Mouse (Mus musculus): Measurements from ENCODE around the gene Gli3. TPM values are rescaled to one million over a fixed set of nuclear protein-coding genes. Genes with fewer than 3 reads are reported as not detected.

The Gli3 gene
- 24.7 and 42.1 TPM in 2 replicates for polyA plus RNA-seq (2011; ENCODE audit: insufficient read depth, insufficient read length, low read depth, missing spikeins)

DNA sequence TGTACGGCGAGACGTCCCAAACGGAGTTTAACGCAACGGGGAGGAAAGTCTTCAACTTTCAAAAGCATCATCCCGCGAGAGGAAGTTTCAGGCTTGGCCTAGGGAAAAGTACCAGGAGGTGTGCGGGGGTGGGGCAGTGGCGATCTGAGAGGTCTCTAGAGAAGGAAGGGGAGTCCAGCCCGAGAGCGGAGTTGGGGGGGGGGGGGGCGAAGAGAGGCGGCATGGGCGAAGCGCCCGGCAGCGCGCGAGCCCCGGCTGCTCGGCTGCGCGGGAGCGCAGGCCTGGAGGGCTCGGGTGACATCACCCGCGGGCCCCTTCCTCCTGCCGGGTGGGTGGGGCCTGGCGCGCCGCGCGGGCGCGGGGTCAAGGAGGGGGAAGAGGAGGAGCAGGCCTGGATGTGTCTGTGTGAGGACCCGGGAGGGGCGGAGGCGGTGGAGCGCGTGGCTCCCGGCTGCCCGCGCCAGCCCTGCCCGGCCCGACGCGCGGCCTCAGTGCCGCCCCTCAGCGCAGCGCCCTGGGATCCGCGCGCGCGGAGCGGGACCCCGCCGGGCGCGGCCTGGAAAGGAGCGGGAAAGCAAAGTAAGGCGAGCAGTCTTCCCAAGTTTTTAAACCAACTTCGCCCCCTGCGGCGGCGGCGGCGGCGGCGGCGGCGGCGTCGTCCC lies at the start of gene Gli3:
Gli3 (plus strand) TSS at position 406 of the 662 bp plus-strand sequence.
- Histone ChIP-seq H3K27me3 (ENCODE audit: control insufficient read depth, insufficient read depth, low read length, poor library complexity, severe bottlenecking) (peaks cover 5% of the 10 kb centered on the region), H3K36me3 (ENCODE audit: control insufficient read depth, insufficient read depth, low read length, poor library complexity, severe bottlenecking) (no peaks in the 10 kb centered on the region), H3K4me3 (ENCODE audit: low read depth, low read length) (peak within 1 kb of the TSS; percentile 78), H3K9me3 (replicated peaks; ENCODE audit: control insufficient read depth, insufficient read depth, low read length, poor library complexity, severe bottlenecking) (no peaks in the 10 kb centered on the region), H3K4me1 (ENCODE audit: control insufficient read depth, insufficient read depth, low read length) (no peaks in the 10 kb centered on the region), H3K9ac (ENCODE audit: low read depth, poor library complexity, severe bottlenecking) (peak within 1 kb of the TSS; percentile 93), H3K27ac (ENCODE audit: insufficient read depth, low read length) (no peak within 1 kb of the TSS)
- TF ChIP-seq POLR2A (IDR thresholded peaks at IDR 0.05; ENCODE audit: insufficient read depth, low read length): no peak
- no peak for TF ChIP-seq EP300 (IDR thresholded peaks at IDR 0.05; ENCODE audit: insufficient read depth, low read depth, low read length)
- TF ChIP-seq CTCF (IDR thresholded peaks at IDR 0.05; ENCODE audit: low read depth, low read length): no peak

DNA sequence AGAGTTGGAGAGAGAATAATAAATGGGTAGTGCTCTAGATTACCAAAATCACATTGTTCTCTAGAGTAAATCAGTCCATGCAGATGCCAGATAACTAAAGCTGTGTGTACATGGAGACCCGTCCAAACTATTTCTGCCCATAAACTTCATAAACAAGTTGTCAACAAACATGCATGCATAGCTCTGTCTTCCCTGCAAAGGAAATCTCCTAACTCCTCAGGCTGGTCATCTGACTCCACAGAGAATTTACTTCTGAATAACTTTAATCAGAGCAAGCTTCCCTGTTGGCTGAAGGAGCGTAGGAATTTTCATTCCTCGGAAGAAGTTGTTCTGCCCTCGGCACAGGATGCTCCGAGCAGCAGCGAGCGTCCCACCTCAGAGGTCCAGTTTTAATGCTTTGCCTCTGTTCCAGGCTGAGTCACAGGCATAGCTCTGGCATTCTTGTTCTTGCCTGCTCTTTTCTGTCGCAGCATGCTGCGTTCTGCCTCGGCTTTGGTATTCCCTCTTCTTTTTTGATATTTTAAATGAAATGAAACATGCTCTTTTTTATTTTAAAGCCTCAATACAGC lies 41.8 kb upstream of the Gli3 start:
- H3K27ac ChIP-seq (ENCODE audit: insufficient read depth, low read length): no peak overlapping the region
- TF ChIP-seq EP300 (IDR thresholded peaks at IDR 0.05; ENCODE audit: insufficient read depth, low read depth, low read length): no peak
- TF ChIP-seq CTCF (IDR thresholded peaks at IDR 0.05; ENCODE audit: low read depth, low read length): no peak
- no peak for TF ChIP-seq POLR2A (IDR thresholded peaks at IDR 0.05; ENCODE audit: insufficient read depth, low read length)
- H3K36me3 ChIP-seq (ENCODE audit: control insufficient read depth, insufficient read depth, low read length, poor library complexity, severe bottlenecking): no peaks in the 10 kb centered on the region
- no peaks in the 10 kb centered on the region for H3K4me1 ChIP-seq (ENCODE audit: control insufficient read depth, insufficient read depth, low read length)
- no peak overlapping the region for H3K4me3 ChIP-seq (ENCODE audit: low read depth, low read length)
- H3K9ac ChIP-seq (ENCODE audit: low read depth, poor library complexity, severe bottlenecking): no peak overlapping the region
- H3K9me3 ChIP-seq (replicated peaks; ENCODE audit: control insufficient read depth, insufficient read depth, low read length, poor library complexity, severe bottlenecking): no peaks in the 10 kb centered on the region
- H3K27me3 ChIP-seq (ENCODE audit: control insufficient read depth, insufficient read depth, low read length, poor library complexity, severe bottlenecking): no peaks in the 10 kb centered on the region

GRCm38 (mm10) chr13:15442002-15442401 lies 21.0 kb upstream of the Gli3 start:
- Histone ChIP-seq H3K9me3 (replicated peaks; ENCODE audit: control insufficient read depth, insufficient read depth, low read length, poor library complexity, severe bottlenecking) (0 out of 2 replicates have a peak, but pooled peaks cover 4% of the 10 kb centered on the region), H3K4me1 (ENCODE audit: control insufficient read depth, insufficient read depth, low read length) (peaks cover 2% of the 10 kb centered on the region), H3K36me3 (ENCODE audit: control insufficient read depth, insufficient read depth, low read length, poor library complexity, severe bottlenecking) (no peaks in the 10 kb centered on the region), H3K27me3 (ENCODE audit: control insufficient read depth, insufficient read depth, low read length, poor library complexity, severe bottlenecking) (no peaks in the 10 kb centered on the region), H3K27ac (ENCODE audit: insufficient read depth, low read length) (no peak overlapping the region), H3K4me3 (ENCODE audit: low read depth, low read length) (no peak overlapping the region), H3K9ac (ENCODE audit: low read depth, poor library complexity, severe bottlenecking) (no peak overlapping the region)
- TF ChIP-seq CTCF (IDR thresholded peaks at IDR 0.05; ENCODE audit: low read depth, low read length): no peak

DNA sequence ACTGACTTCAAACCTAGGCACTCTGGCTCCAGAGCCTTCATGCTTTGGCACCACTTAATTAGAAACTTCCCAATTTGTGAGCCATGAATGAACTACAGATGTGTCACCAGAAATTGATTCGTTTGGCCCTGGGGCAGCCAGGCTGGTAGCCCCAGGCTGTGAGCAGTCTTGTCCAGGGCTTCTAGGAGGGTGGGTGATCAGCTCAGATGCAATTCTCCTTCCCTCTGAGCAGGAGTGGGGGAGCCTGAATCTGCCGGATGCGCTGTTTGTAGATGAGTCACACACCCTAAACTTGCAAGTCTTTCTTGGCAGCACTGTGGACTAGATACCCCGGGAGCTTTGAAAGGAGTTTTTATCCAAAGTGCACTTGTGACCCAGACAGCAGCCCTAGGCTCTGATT lies 18.7 kb upstream of the Gli3 start:
- H3K27me3 ChIP-seq (ENCODE audit: control insufficient read depth, insufficient read depth, low read length, poor library complexity, severe bottlenecking): no peaks in the 10 kb centered on the region
- H3K9me3 ChIP-seq (replicated peaks; ENCODE audit: control insufficient read depth, insufficient read depth, low read length, poor library complexity, severe bottlenecking): no peaks in the 10 kb centered on the region
- H3K4me1 ChIP-seq (ENCODE audit: control insufficient read depth, insufficient read depth, low read length): peaks cover 2% of the 10 kb centered on the region
- no peak overlapping the region for H3K9ac ChIP-seq (ENCODE audit: low read depth, poor library complexity, severe bottlenecking)
- 0 out of 2 replicates have a peak, but pooled peaks have one; percentile 27 for TF ChIP-seq EP300 (IDR thresholded peaks at IDR 0.05; ENCODE audit: insufficient read depth, low read depth, low read length)
- no peak for TF ChIP-seq POLR2A (IDR thresholded peaks at IDR 0.05; ENCODE audit: insufficient read depth, low read length)
- H3K27ac ChIP-seq (ENCODE audit: insufficient read depth, low read length): no peak overlapping the region
- no peaks in the 10 kb centered on the region for H3K36me3 ChIP-seq (ENCODE audit: control insufficient read depth, insufficient read depth, low read length, poor library complexity, severe bottlenecking)
- no peak overlapping the region for H3K4me3 ChIP-seq (ENCODE audit: low read depth, low read length)

GRCm38 (mm10) chr13:15445591-15445990 lies 17.4 kb upstream of the Gli3 start:
- H3K9ac ChIP-seq (ENCODE audit: low read depth, poor library complexity, severe bottlenecking): no peak overlapping the region
- H3K27me3 ChIP-seq (ENCODE audit: control insufficient read depth, insufficient read depth, low read length, poor library complexity, severe bottlenecking): no peaks in the 10 kb centered on the region
- no peak overlapping the region for H3K27ac ChIP-seq (ENCODE audit: insufficient read depth, low read length)
- H3K36me3 ChIP-seq (ENCODE audit: control insufficient read depth, insufficient read depth, low read length, poor library complexity, severe bottlenecking): no peaks in the 10 kb centered on the region
- no peaks in the 10 kb centered on the region for H3K9me3 ChIP-seq (replicated peaks; ENCODE audit: control insufficient read depth, insufficient read depth, low read length, poor library complexity, severe bottlenecking)
- no peak overlapping the region for H3K4me3 ChIP-seq (ENCODE audit: low read depth, low read length)
- peaks cover 2% of the 10 kb centered on the region for H3K4me1 ChIP-seq (ENCODE audit: control insufficient read depth, insufficient read depth, low read length)
- TF ChIP-seq CTCF (IDR thresholded peaks at IDR 0.05; ENCODE audit: low read depth, low read length): no peak
- TF ChIP-seq POLR2A (IDR thresholded peaks at IDR 0.05; ENCODE audit: insufficient read depth, low read length): no peak
- no peak for TF ChIP-seq EP300 (IDR thresholded peaks at IDR 0.05; ENCODE audit: insufficient read depth, low read depth, low read length)

GRCm38 (mm10) chr13:15446004-15446403 lies 17.0 kb upstream of the Gli3 start:
- H3K27ac ChIP-seq (ENCODE audit: insufficient read depth, low read length): no peak overlapping the region
- no peaks in the 10 kb centered on the region for H3K9me3 ChIP-seq (replicated peaks; ENCODE audit: control insufficient read depth, insufficient read depth, low read length, poor library complexity, severe bottlenecking)
- TF ChIP-seq EP300 (IDR thresholded peaks at IDR 0.05; ENCODE audit: insufficient read depth, low read depth, low read length): no peak
- no peaks in the 10 kb centered on the region for H3K36me3 ChIP-seq (ENCODE audit: control insufficient read depth, insufficient read depth, low read length, poor library complexity, severe bottlenecking)
- H3K4me1 ChIP-seq (ENCODE audit: control insufficient read depth, insufficient read depth, low read length): peaks cover 2% of the 10 kb centered on the region
- H3K9ac ChIP-seq (ENCODE audit: low read depth, poor library complexity, severe bottlenecking): no peak overlapping the region
- H3K27me3 ChIP-seq (ENCODE audit: control insufficient read depth, insufficient read depth, low read length, poor library complexity, severe bottlenecking): no peaks in the 10 kb centered on the region
- no peak overlapping the region for H3K4me3 ChIP-seq (ENCODE audit: low read depth, low read length)
